8 mouse cellular contexts compared by ENCODE assay signal in the genomic region with DNA sequence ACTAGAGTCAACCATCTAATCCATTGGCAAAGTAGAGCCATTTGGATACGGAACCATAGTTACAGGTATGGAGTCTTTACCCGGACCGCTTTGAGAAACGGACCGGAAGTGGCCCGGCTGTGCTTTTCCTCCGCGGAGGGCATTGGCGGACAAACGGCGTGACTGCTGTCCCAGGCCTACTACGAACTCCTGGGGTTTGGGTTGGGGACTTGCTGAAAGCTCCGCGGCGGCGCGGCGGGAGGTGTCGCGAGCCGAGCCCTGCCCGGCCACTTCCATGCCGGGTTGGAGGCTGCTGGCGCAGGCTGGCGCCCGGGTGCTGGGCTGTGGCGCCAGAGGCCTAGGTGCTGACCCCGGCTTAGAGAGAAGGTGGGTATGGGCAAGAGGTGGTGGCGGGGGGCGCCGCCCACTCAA. TPM values are rescaled to one million over a fixed set of nuclear protein-coding genes. Genes with fewer than 3 reads are reported as not detected.
A peak's percentile ranks its signal among the peaks of the same experiment; 100 is the strongest.
DNase-seq lines count a peak whose midpoint lies in the region; ATAC-seq and TF ChIP-seq lines count a peak whose summit lies in the region.

A gene (plus strand): TSS at position 93 of the 411 bp plus-strand sequence.

- H3K79me2 ChIP-seq in liver, adult 2 months (ENCODE audit: control insufficient read depth, insufficient read depth, low read length), result no peaks in the 10 kb centered on the region; the same call in 1 of the 2 replicates
- H3K79me2 ChIP-seq in myocyte (ENCODE audit: control insufficient read depth, insufficient read depth), result peaks cover 22% of the 10 kb centered on the region

- no peaks in the 10 kb centered on the region for H3K9me3 ChIP-seq in heart, embryonic 11.5 days (replicated peaks; ENCODE audit: control insufficient read depth, low read length)
- no peaks in the 10 kb centered on the region for H3K9me3 ChIP-seq in kidney, embryonic 16.5 days (ENCODE audit: low read length)

- peak; percentile 79 for ATAC-seq in erythroblast, adult 5-6 weeks (replicated peaks; ENCODE audit: low FRiP score, poor library complexity, severe bottlenecking)
- peak; percentile 72 for ATAC-seq in heart, embryonic 11.5 days (replicated peaks; ENCODE audit: insufficient number of reproducible peaks, low FRiP score, low TSS enrichment)
- peak; percentile 84; the same call in 1 of the 2 replicates for ATAC-seq in kidney, embryonic 16.5 days (ENCODE audit: low FRiP score, low TSS enrichment)

- peak within 1 kb of the TSS; percentile 96 for H3K9ac ChIP-seq in heart, embryonic 11.5 days (ENCODE audit: low read depth, low read length)
- peak within 1 kb of the TSS; percentile 78 for H3K9ac ChIP-seq in kidney, embryonic 16.5 days (replicated peaks; ENCODE audit: low read length)
- peak within 1 kb of the TSS; percentile 94 for H3K9ac ChIP-seq in liver, adult 2 months (ENCODE audit: low read depth, low read length)

- peak within 1 kb of the TSS; percentile 77 for H3K4me2 ChIP-seq in heart, embryonic 11.5 days
- H3K4me2 ChIP-seq in kidney, embryonic 16.5 days (replicated peaks; ENCODE audit: low read depth, low read length), result peak within 1 kb of the TSS; percentile 66
- H3K4me2 ChIP-seq in myocyte (ENCODE audit: low read depth), result peak within 1 kb of the TSS; percentile 97

- H3ac ChIP-seq in myocyte (ENCODE audit: control insufficient read depth, insufficient read length), result peak within 1 kb of the TSS; percentile 98

- TF ChIP-seq POLR2A in liver, adult 2 months (IDR thresholded peaks at IDR 0.05; ENCODE audit: extremely low read depth, insufficient read depth, low read length), result 0 out of 2 replicates have a peak, but pooled peaks have one; percentile 22
- TF ChIP-seq POLR2A in myocyte (IDR thresholded peaks at IDR 0.05; ENCODE audit: insufficient read length, low read depth), result peak; percentile 47

- TF ChIP-seq CTCF in liver, adult 2 months (IDR thresholded peaks at IDR 0.05; ENCODE audit: low read depth, low read length), result no peak

- H3K4me3 ChIP-seq in heart, embryonic 11.5 days (ENCODE audit: low read depth, low read length), result peak within 1 kb of the TSS; percentile 85
- peak within 1 kb of the TSS; percentile 60 for H3K4me3 ChIP-seq in kidney, embryonic 16.5 days (ENCODE audit: low read length)
- H3K4me3 ChIP-seq in liver, adult 2 months (ENCODE audit: insufficient read depth, low read depth, low read length), result peak within 1 kb of the TSS; percentile 94
- H3K4me3 ChIP-seq in myocyte, result peak within 1 kb of the TSS; percentile 72

- DNase-seq in B cell, adult 2 months, result peak; percentile 92
- DNase-seq in brain, adult 2 months (ENCODE audit: low read depth, low spot score), result peak; percentile 92
- peak; percentile 77 for DNase-seq in liver, adult 2 months (ENCODE audit: extremely low read depth, low read depth, low spot score)
- peak; percentile 86 for DNase-seq in splenic B cell, adult 2 months (ENCODE audit: low read depth, low spot score)

- H3K4me1 ChIP-seq in heart, embryonic 11.5 days (ENCODE audit: control insufficient read depth, insufficient read depth, low read length), result 0 out of 2 replicates have a peak, but pooled peaks cover 2% of the 10 kb centered on the region
- H3K4me1 ChIP-seq in kidney, embryonic 16.5 days (ENCODE audit: insufficient read depth, low read length), result peaks cover 4% of the 10 kb centered on the region
- peaks cover 1% of the 10 kb centered on the region; the same call in 1 of the 2 replicates for H3K4me1 ChIP-seq in liver, adult 2 months (ENCODE audit: control insufficient read depth, insufficient read depth, low read length)

- peak within 1 kb of the TSS; percentile 69 for H3K27ac ChIP-seq in heart, embryonic 11.5 days (ENCODE audit: low read depth, low read length)
- H3K27ac ChIP-seq in kidney, embryonic 16.5 days (ENCODE audit: low read length), result peak within 1 kb of the TSS; percentile 8; the same call in 1 of the 2 replicates
- H3K27ac ChIP-seq in liver, adult 2 months (replicated peaks; ENCODE audit: insufficient read depth, low read depth, low read length), result peak within 1 kb of the TSS; percentile 75

- peaks cover 21% of the 10 kb centered on the region for H3K36me3 ChIP-seq in heart, embryonic 11.5 days (ENCODE audit: control insufficient read depth, insufficient read depth, low read length)
- H3K36me3 ChIP-seq in kidney, embryonic 16.5 days (ENCODE audit: insufficient read depth, low read length), result peaks cover 25% of the 10 kb centered on the region
- peaks cover 27% of the 10 kb centered on the region for H3K36me3 ChIP-seq in liver, adult 2 months (ENCODE audit: control insufficient read depth, insufficient read depth, low read length)
- H3K36me3 ChIP-seq in myocyte (ENCODE audit: control insufficient read depth, insufficient read depth), result no peaks in the 10 kb centered on the region
- H3K36me3 ChIP-seq in splenic B cell, adult 2 months (ENCODE audit: control insufficient read depth, insufficient read depth, low read length, poor library complexity, severe bottlenecking), result peaks cover 3% of the 10 kb centered on the region; the same call in 1 of the 2 replicates

- WGBS in heart, embryonic 11.5 days (ENCODE audit: insufficient replicate concordance), result under 1% methylated on average over 31 of the region's 31 CpGs
- WGBS in kidney, embryonic 16.5 days, result under 1% methylated on average over 31 of the region's 31 CpGs
- 1% methylated on average over 31 of the region's 31 CpGs for WGBS in liver, adult 2 months

- no peaks in the 10 kb centered on the region for H3K27me3 ChIP-seq in heart, embryonic 11.5 days (ENCODE audit: control insufficient read depth, insufficient read depth, low read length)
- no peaks in the 10 kb centered on the region for H3K27me3 ChIP-seq in kidney, embryonic 16.5 days (ENCODE audit: insufficient read depth, low read length)
- H3K27me3 ChIP-seq in liver, adult 2 months (ENCODE audit: control insufficient read depth, insufficient read depth, low read length), result no peaks in the 10 kb centered on the region
- H3K27me3 ChIP-seq in myocyte (ENCODE audit: control insufficient read depth, insufficient read depth, insufficient read length), result no peaks in the 10 kb centered on the region
- no peaks in the 10 kb centered on the region for H3K27me3 ChIP-seq in splenic B cell, adult 2 months (ENCODE audit: control insufficient read depth, insufficient read depth, low read length, poor library complexity, severe bottlenecking)

TF ChIP-seq in myocyte, 11 proteins besides CTCF, POLR2A, EP300 and RAD21:
- TF ChIP-seq POLR2AphosphoS2 (IDR thresholded peaks at IDR 0.05; ENCODE audit: insufficient read length, low read depth) (peak; percentile 31), USF1 (IDR thresholded peaks at IDR 0.05; ENCODE audit: low read depth) (peak; percentile 12), MAX (IDR thresholded peaks at IDR 0.05; ENCODE audit: low read depth) (no peak)

RNA-seq across cellular contexts. Expression of the gene that starts here (rescaled TPM):
- total RNA-seq in erythroblast, adult 5-6 weeks (2015; ENCODE audit: low replicate concordance), result 16.5 and 32.0 TPM in 2 replicates
- total RNA-seq in erythroblast, adult 5-6 weeks (2017; ENCODE audit: low replicate concordance), result 19.8 and 22.4 TPM in 2 replicates
- 117 and 122 TPM in 2 replicates for polyA plus RNA-seq in heart, embryonic 11.5 days (2014; fragmentation: Nextera tagmentation; extraction: Ambion mirVana)
- polyA plus RNA-seq in kidney, embryonic 16.5 days (2015; fragmentation: Nextera tagmentation; extraction: Ambion mirVana), result 102 and 110 TPM in 2 replicates
- 20.7 and 32.6 TPM in 2 replicates for total RNA-seq in liver, adult 2 months (2014; rRNA removed)
- polyA plus RNA-seq in liver, adult 2 months (2012; rRNA removed), result 20.4 and 31.8 TPM in 2 replicates
- polyA plus RNA-seq in myocyte (2012; fragmentation: generic; extraction: Trizol), result 72.4 TPM

Comparison
In these comparisons a context has a peak if more than half of its experiments do, and no peak if none do; other contexts are left out.
1. Peak in every context shown above with its lines: DNase-seq, ATAC-seq, H3K4me3 ChIP-seq and H3K27ac ChIP-seq.
2. H3K27ac ChIP-seq: peak in every context shown above with its lines; median percentile 75 in liver, adult 2 months; 69 in heart, embryonic 11.5 days; 8 in kidney, embryonic 16.5 days.